Mouse (Mus musculus) heart, postnatal 36 days (tissue): ENCODE measurements at regions not wholly inside any gene's neighbourhood (a gene's known extent, or its start where the extent isn't known, plus 50 kb on each side); places are given as distances from the start of the nearest gene placed in this dataset.

ENCODE experiments used
- DNase-seq, 2 experiments: peaks; one replicate each; pipeline ENCODE4 v3.0.0; 2021 to 2022
- intact Hi-C: fragments of 180-260 bp; cut with DNase I; formaldehyde crosslinking; loops from one replicate; pipeline ENCODE4 v1.15.1; 2025

- intact Hi-C loops, result no loop called here
- DNase-seq, result no peak
Observed at GRCm38 (mm10) chr3:80248611-80249010, 364.3 kb downstream of the Fam198b start.

GRCm38 (mm10) chr3:80249974-80250373 lies 365.6 kb downstream of the Fam198b start:
- no peak for DNase-seq
- intact Hi-C loops, result no loop called here

- intact Hi-C loops, result no loop called here
- no peak for DNase-seq
Observed at GRCm38 (mm10) chr3:80255304-80255703, 371.0 kb downstream of the Fam198b start.

- intact Hi-C loops, result no loop called here
- DNase-seq, result no peak
Observed at GRCm38 (mm10) chr3:80256383-80256782, 372.1 kb downstream of the Fam198b start.

GRCm38 (mm10) chr3:80263095-80263494 lies 378.8 kb downstream of the Fam198b start:
- DNase-seq, result no peak

GRCm38 (mm10) chr3:80284656-80285055 lies 400.3 kb downstream of the Fam198b start:
- DNase-seq, result no peak
- intact Hi-C loops, result no loop called here

More at GRCm38 (mm10) chr3:80263095-80263494, 378.8 kb downstream of the Fam198b start:
- intact Hi-C loops, result no loop called here

GRCm38 (mm10) chr3:80285246-80285645 lies 400.9 kb downstream of the Fam198b start:
- no peak for DNase-seq
- intact Hi-C loops, result no loop called here

GRCm38 (mm10) chr3:80293485-80293884 lies 409.2 kb downstream of the Fam198b start:
- DNase-seq, result no peak
- intact Hi-C loops, result no loop called here

GRCm38 (mm10) chr3:80307632-80308031 lies 423.3 kb downstream of the Fam198b start:
- intact Hi-C loops, result no loop called here

GRCm38 (mm10) chr3:80309931-80310330 lies 425.6 kb downstream of the Fam198b start:
- intact Hi-C loops, result no loop called here
- no peak for DNase-seq

More at GRCm38 (mm10) chr3:80307632-80308031, 423.3 kb downstream of the Fam198b start:
- no peak for DNase-seq

- DNase-seq, result no peak
- intact Hi-C loops, result no loop called here
Observed at GRCm38 (mm10) chr3:80311689-80312088, 427.4 kb downstream of the Fam198b start.

- intact Hi-C loops, result no loop called here
- DNase-seq, result no peak
Observed at GRCm38 (mm10) chr3:80322291-80322690, 438.0 kb downstream of the Fam198b start.

- DNase-seq, result no peak
- intact Hi-C loops, result no loop called here
Observed at GRCm38 (mm10) chr3:80324726-80325125, 440.4 kb downstream of the Fam198b start.

- DNase-seq, result no peak
- intact Hi-C loops, result no loop called here
Observed at GRCm38 (mm10) chr3:80331776-80332175, 447.4 kb downstream of the Fam198b start.

GRCm38 (mm10) chr3:80334446-80334893 lies 450.1 kb downstream of the Fam198b start:
- intact Hi-C loops, result no loop called here
- DNase-seq, result no peak

GRCm38 (mm10) chr3:80336123-80336674 lies 451.9 kb downstream of the Fam198b start:
- DNase-seq, result no peak
- intact Hi-C loops, result no loop called here

GRCm38 (mm10) chr3:80367972-80368371 lies 434.7 kb downstream of the Gria2 start:
- intact Hi-C loops, result no loop called here
- no peak for DNase-seq

GRCm38 (mm10) chr3:80369214-80369941 lies 433.3 kb downstream of the Gria2 start:
- intact Hi-C loops, result no loop called here
- DNase-seq, result no peak

GRCm38 (mm10) chr3:80372436-80372835 lies 430.2 kb downstream of the Gria2 start:
- intact Hi-C loops, result no loop called here
- no peak for DNase-seq

GRCm38 (mm10) chr3:80385986-80386385 lies 416.6 kb downstream of the Gria2 start:
- DNase-seq, result no peak
- intact Hi-C loops, result no loop called here

- intact Hi-C loops, result no loop called here
- no peak for DNase-seq
Observed at GRCm38 (mm10) chr3:80396240-80396639, 406.4 kb downstream of the Gria2 start.

- intact Hi-C loops, result no loop called here
Observed at GRCm38 (mm10) chr3:80420453-80420852, 382.2 kb downstream of the Gria2 start.

More at GRCm38 (mm10) chr3:80420453-80420852, 382.2 kb downstream of the Gria2 start:
- no peak for DNase-seq
